Mouse (Mus musculus) heart, adult 2 months (tissue): ENCODE results near the gene Fer. TPM values are rescaled to one million over a fixed set of nuclear protein-coding genes. Genes with fewer than 3 reads are reported as not detected.
"Not testable (repeated sequence)": the region's sequence is repeated elsewhere in the genome, so short reads cannot be mapped to it uniquely, and the experiment has no call there.

Experiments used
- DNase-seq, 2 experiments: peaks; one replicate each; pipeline ENCODE4 v3.0.0; 2021
- H3K27ac ChIP-seq: fragments of 200-600 bp; 2 replicates; pipeline ENCODE4 v1.8.1; 2022
- H3K27me3 ChIP-seq: fragments of 200-500 bp; 2 replicates; pipeline ENCODE4 v1.6.1; 2012; ENCODE audit warnings: mild to moderate bottlenecking, low read length, inconsistent platforms, mixed read lengths; ENCODE audit not compliant: control insufficient read depth, insufficient read depth
- H3K36me3 ChIP-seq: fragments of 200-500 bp; 2 replicates; pipeline ENCODE4 v1.6.1; 2012; ENCODE audit warnings: low read length, inconsistent platforms; ENCODE audit not compliant: control insufficient read depth, insufficient read depth
- H3K4me1 ChIP-seq: fragments of 200-500 bp; 2 replicates; pipeline ENCODE4 v1.6.1; 2011; ENCODE audit warnings: low read length; ENCODE audit not compliant: control insufficient read depth, insufficient read depth
- H3K4me3 ChIP-seq: fragments of 200-600 bp; 2 replicates; pipeline ENCODE4 v1.8.1; 2022
- H3K79me2 ChIP-seq: fragments of 200-500 bp; replicated peaks from 2 replicates; pipeline ENCODE4 v1.6.1; 2012; ENCODE audit warnings: mild to moderate bottlenecking, inconsistent platforms, low read length, moderate library complexity, mixed read lengths; ENCODE audit not compliant: control insufficient read depth, insufficient read depth
- H3K9ac ChIP-seq: fragments of 200-500 bp; 2 replicates; pipeline ENCODE4 v1.6.1; 2012; ENCODE audit warnings: low read depth, mild to moderate bottlenecking, control low read depth, inconsistent platforms, low read length, mixed read lengths
- CTCF ChIP-seq: fragments of 200-600 bp; IDR thresholded peaks from 2 replicates; pipeline ENCODE4 v1.8.1; 2022; ENCODE audit warnings: antibody characterized with exemption, mild to moderate bottlenecking, moderate library complexity
- EP300 ChIP-seq: fragments of 200-500 bp; IDR thresholded peaks from 2 replicates; pipeline ENCODE4 v1.6.1; 2011; ENCODE audit warnings: low read depth, low read length, control low read depth; ENCODE audit not compliant: insufficient read depth
- POLR2A ChIP-seq: fragments of 200-500 bp; IDR thresholded peaks from 2 replicates; pipeline ENCODE4 v1.6.1; 2011; ENCODE audit warnings: mild to moderate bottlenecking, low read depth, low read length, control low read depth; ENCODE audit not compliant: insufficient read depth
- WGBS: fragments of 180-500 bp; shearing (Covaris S2); methylation state at CpG from one replicate; pipeline ENCODE4 v1.1.7; 2018; 5-methylcytosine and 5-hydroxymethylcytosine counted together
- intact Hi-C: fragments of 180-260 bp; cut with DNase I; formaldehyde crosslinking; loops from one replicate; pipeline ENCODE4 v1.15.1; 2025
- polyA plus RNA-seq: library from polyadenylated mRNA; depleted of rRNA; stranded (reverse); fragments of >200 nt; gene quantifications from 2 replicates; pipeline ENCODE4 v1.2.3, GENCODE M21; 2012
- total RNA-seq, 2 experiments: library from RNA; stranded (reverse); gene quantifications; 2 replicates each; pipeline ENCODE4 v1.2.3; 2021

Fer gene
- total and polyA plus RNA-seq, 3 experiments = 3.9 to 19.8 (median 19.4) TPM

GRCm38 (mm10) chr17:63842226-63842625 is 20.6 kb upstream of the Fer start:
- WGBS = 72% methylated on average over 1 of the region's 1 CpGs
- Histone ChIP-seq H3K9ac (no peak overlapping the region), H3K27me3 (no peaks in the 10 kb centered on the region), H3K4me3 (no peak overlapping the region), H3K27ac (no peak overlapping the region), H3K4me1 (no peaks in the 10 kb centered on the region), H3K79me2 (no peaks in the 10 kb centered on the region), H3K36me3 (no peaks in the 10 kb centered on the region)
- DNase-seq = no peak
- intact Hi-C loops = no loop called here
- TF ChIP-seq CTCF = no peak
- no peak for TF ChIP-seq EP300
- no peak for TF ChIP-seq POLR2A

GRCm38 (mm10) chr17:63844936-63845335 is 17.9 kb upstream of the Fer start:
- no peaks in the 10 kb centered on the region for H3K27me3 ChIP-seq
- H3K4me3 ChIP-seq = no peak overlapping the region
- no peaks in the 10 kb centered on the region for H3K36me3 ChIP-seq
- intact Hi-C loops = no loop called here
- H3K9ac ChIP-seq = no peak overlapping the region
- H3K4me1 ChIP-seq = no peaks in the 10 kb centered on the region
- no peak overlapping the region for H3K27ac ChIP-seq
- H3K79me2 ChIP-seq = no peaks in the 10 kb centered on the region
- DNase-seq = no peak
- TF ChIP-seq EP300 (no peak), POLR2A (no peak), CTCF (no peak)
- WGBS = 66% methylated on average over 5 of the region's 5 CpGs

DNA sequence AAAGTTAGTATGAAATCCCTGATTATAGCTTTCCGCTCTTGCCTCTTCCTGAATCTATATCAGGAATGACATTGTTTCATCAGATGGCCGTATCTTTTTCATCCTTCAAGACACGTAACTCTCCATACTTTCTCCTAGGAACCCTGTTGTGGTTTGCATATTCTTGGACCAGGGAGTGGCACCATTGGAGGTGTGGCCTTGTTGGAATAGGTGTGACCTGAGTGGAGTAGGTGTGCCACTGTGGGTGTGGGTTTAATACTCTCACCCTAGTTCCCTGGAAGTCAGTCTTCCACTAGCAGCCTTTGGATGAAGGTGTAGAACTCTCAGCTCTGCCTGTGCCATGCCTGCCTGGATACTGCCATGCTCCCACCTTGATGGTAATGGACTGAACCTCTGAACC is 17.1 kb upstream of the Fer start:
- not testable (repeated sequence) for H3K4me1 ChIP-seq
- WGBS = 91% methylated on average over 3 of the region's 3 CpGs

GRCm38 (mm10) chr17:63849151-63849550 is 13.7 kb upstream of the Fer start:
- peak overlapping the region; percentile 78 for H3K27ac ChIP-seq
- peak overlapping the region; percentile 83 for H3K9ac ChIP-seq
- H3K36me3 ChIP-seq = no peaks in the 10 kb centered on the region
- TF ChIP-seq CTCF = no peak
- TF ChIP-seq EP300 = no peak
- no peak for TF ChIP-seq POLR2A
- H3K79me2 ChIP-seq = no peaks in the 10 kb centered on the region
- DNase-seq = no peak
- peak overlapping the region; percentile 76 for H3K4me3 ChIP-seq
- H3K4me1 ChIP-seq = no peaks in the 10 kb centered on the region
- WGBS = 3% methylated on average over 6 of the region's 6 CpGs
- H3K27me3 ChIP-seq = no peaks in the 10 kb centered on the region
- intact Hi-C loops = no loop called here

More for the DNA sequence above, 17.1 kb upstream of the Fer start:
- intact Hi-C loops, DNase-seq, H3K27me3 ChIP-seq, H3K36me3 ChIP-seq, H3K9ac ChIP-seq, H3K27ac ChIP-seq, H3K4me3 ChIP-seq, H3K79me2 ChIP-seq: not testable (repeated sequence)

DNA sequence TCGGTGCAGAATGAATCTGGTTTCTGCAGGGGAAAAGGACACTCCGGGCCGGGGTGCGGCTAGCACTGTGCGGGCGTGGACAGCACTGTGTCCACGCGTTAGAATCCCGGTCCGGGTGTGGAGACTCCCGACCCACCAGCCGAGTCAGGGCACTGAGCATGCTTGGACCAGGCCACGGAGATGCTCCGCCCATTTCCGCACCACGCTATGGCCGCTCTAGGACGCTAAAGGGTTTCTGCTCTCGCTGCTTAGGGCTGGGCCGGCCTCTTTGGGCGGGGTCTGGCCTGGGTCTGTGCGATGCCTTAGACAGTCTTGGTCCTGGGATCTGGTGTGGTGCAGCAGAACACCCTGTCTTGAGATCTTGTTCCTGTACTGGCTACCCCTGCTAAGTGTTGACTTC is 13.3 kb upstream of the Fer start:
- under 1% methylated on average over 22 of the region's 22 CpGs for WGBS
- peak; percentile 90 to 92 for DNase-seq
- H3K4me3 ChIP-seq = peak overlapping the region; percentile 76
- intact Hi-C loops = no loop called here
- peak; percentile 87 for TF ChIP-seq POLR2A
- no peak for TF ChIP-seq CTCF
- TF ChIP-seq EP300 = peak; percentile 70; the same call in 1 of the 2 replicates
- no peaks in the 10 kb centered on the region for H3K27me3 ChIP-seq
- no peaks in the 10 kb centered on the region for H3K79me2 ChIP-seq
- H3K4me1 ChIP-seq = no peaks in the 10 kb centered on the region
- H3K27ac ChIP-seq = peak overlapping the region; percentile 78
- peak overlapping the region; percentile 83 for H3K9ac ChIP-seq
- no peaks in the 10 kb centered on the region for H3K36me3 ChIP-seq

GRCm38 (mm10) chr17:63850016-63850415 is 12.8 kb upstream of the Fer start:
- no peaks in the 10 kb centered on the region for H3K36me3 ChIP-seq
- no peak overlapping the region for H3K27ac ChIP-seq
- no peaks in the 10 kb centered on the region for H3K79me2 ChIP-seq
- no peaks in the 10 kb centered on the region for H3K4me1 ChIP-seq
- intact Hi-C loops = no loop called here
- no peaks in the 10 kb centered on the region for H3K27me3 ChIP-seq
- 92% methylated on average over 9 of the region's 9 CpGs for WGBS
- DNase-seq = no peak
- TF ChIP-seq EP300 (no peak), CTCF (no peak), POLR2A (no peak)
- no peak overlapping the region for H3K9ac ChIP-seq
- H3K4me3 ChIP-seq = no peak overlapping the region
